Mouse (Mus musculus) 3134 (cell line): ENCODE measurements around the gene Olfml3.

Source experiments
- DNase-seq: peaks from one replicate; pipeline ENCODE4 v3.0.0-alpha.2; 2011; ENCODE audit warnings: low spot score; ENCODE audit not compliant: insufficient read length; ENCODE audit errors: extremely low read depth

Olfml3 gene

GRCm38 (mm10) chr3:103743208-103743607 is 5.4 kb upstream of the Olfml3 start:
- DNase-seq = no peak

GRCm38 (mm10) chr3:103740342-103740741 is 2.5 kb upstream of the Olfml3 start:
- DNase-seq = no peak

DNA sequence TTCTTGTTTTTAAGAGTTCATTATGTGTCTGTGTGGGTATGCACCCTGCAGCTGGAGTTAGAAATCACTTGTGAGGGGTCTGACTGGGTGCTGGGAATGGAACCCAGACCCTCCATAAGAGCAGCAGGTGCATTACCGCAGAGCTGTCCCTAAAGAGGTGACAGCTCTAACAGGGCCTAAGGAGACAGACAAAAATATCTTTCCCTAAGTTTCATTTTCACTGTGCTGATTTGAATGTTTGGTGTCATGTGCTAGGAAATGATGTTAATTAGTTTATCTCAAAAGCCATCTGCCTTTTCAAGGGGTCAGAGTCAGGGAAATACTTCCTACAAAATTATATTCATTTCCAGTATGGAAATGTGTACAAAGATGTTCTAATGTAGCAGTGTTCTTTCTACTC is 1.5 kb upstream of the Olfml3 start, which contains the start of gene Gm10964:
TSS of gene Gm10964 (plus strand) at position 38 of the 400 bp plus-strand sequence.
- DNase-seq = no peak

GRCm38 (mm10) chr3:103737061-103737754 is 593 bp downstream of the Olfml3 start:
- DNase-seq = peak; percentile 55

DNA sequence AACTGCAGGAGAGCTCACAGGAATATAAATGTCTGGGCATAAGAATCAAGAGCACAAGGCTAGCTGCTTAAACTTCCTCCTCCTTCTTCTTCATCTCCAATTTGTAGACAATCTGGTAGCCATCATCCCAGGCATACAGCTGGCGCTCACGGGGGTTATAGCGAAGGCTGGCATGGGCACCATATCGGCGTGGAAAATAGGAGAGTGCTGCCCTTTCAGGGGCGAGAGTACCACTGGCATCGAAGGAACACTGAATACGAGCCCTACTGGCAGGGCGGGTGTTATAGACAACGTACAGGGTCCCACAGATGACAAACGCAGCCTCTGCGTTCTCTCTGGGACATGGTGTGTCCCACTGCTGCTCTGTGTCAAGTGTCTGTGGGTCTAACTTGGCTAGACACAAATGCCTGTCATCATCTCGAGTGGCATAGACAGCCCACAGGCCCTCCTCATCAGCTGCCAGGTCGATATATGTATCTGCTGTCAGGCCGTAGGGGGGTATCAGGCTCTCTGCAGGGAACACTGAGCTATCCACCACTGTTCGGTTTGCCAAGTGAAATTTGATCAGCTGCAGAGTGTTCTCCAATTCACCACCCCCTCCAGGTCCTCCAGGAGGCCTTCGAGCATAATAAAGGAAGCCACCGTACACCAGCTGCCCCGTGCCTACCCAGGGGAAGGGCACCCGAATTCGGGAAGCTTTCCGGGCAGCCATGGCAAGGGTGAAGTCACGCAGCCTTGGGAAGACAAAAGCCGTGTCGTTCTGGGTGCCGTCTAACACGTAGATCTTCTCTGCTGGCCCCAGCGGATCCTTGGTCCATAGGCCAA is 1.8 kb downstream of the Olfml3 start:
- DNase-seq = no peak

DNA sequence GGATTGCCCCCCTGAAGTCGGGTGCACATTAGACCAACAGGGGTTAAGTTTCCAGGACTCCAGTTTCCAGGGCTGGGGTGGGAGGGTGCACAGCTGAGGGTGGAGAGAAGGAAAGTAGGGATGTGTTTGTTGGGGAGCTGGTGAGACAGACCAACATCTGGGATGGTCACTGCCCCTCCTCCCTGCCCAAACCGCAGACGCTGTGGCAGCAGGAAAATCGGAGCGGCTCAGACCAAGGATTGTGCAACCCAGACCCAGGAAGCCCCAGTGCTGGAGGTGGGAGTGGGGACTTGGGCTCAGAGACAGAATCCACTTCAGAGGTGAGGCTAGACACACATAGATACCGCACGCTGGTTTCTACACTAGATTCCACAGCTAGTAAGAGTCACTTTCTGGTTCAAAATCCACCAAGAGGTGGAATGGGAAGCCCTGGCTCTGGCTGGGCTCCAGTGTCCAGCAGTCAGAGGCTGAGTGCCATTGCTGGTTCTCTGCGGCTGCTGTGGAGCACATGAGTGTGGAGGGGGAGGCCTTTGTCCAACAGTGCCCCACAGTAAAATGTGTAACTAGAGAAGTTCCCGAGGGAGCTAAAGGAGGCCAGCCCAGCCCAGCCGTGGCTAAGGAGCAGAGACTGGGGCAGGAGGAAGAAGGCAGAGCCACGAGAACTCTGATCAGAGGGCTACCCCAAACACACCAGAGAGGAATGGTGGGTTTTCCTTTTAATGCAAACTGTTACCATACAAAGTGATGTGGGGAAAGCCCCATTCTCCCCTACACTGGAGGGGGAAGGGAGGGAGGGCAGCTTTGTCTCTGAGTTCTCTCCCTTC is 2.9 kb downstream of the Olfml3 start:
- DNase-seq = peak; percentile 84

DNA sequence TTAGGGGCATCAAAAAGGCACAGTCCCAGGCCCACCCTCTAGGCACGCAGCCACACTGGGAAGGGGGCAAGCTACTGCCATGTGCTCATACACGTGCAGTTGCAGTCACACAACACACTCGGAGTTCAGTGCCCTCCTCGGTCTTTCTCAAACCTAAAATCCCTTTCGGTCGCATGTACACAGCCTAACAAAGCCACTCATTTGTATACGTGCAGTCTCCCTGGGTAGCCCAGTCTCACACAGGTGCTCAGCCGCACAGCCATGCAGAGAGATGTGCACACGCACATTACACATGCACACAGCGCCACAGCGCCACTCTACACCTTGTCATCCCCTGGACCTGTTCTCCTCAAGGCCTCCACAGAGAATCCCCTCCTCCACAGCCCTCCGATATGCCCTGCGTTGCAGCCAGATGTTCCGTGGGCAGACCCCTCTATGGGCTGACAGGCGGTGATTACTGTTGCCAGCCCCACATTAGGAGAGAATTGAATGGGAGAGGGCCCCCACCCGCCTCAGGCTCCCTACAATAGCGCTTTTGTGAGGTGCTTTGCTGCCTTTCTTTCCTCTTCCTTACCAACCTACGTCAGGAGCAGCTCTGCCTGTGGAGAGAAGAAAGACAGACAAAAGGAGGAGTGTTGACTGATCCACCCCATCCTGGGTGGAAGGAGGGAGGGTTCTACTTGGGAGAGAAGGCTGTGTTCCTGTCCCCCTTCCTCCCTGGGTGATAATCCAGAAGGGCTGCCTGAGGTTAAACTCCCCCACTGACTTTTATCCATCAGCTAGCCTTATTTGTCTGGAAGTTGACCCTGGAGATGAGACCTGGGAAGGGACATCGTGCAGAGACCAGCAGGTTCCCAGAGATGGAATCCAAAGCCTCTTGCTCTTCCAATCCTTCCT is 3.8 kb downstream of the Olfml3 start:
- no peak for DNase-seq

- DNase-seq = no peak
Measured at GRCm38 (mm10) chr3:103733176-103733575, 4.6 kb downstream of the Olfml3 start.

- no peak for DNase-seq
Measured at GRCm38 (mm10) chr3:103732116-103732515, 5.7 kb downstream of the Olfml3 start.

- no peak for DNase-seq
Measured at GRCm38 (mm10) chr3:103729850-103730249, 8.0 kb downstream of the Olfml3 start.

- DNase-seq = no peak
Measured at GRCm38 (mm10) chr3:103727813-103728326, 9.9 kb downstream of the Olfml3 start.

DNA sequence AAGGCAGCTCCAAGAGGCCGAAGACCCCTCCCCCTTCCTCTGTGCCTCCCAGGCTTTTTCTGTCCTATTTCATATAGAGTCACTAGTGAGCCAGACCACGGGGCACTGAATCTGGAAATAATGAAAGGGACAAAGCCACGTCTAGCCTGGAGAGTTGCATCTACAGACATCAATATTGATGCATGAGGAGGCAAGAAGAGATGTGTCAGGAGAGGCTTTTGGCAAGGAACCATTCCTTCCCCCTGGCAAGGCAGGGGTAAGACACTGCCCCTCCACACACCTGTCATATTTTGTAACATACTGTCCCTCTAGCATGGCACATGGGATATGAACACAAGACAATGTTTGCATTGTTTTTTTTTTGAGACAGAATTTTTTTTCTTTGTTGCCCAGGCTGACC is 11.2 kb downstream of the Olfml3 start:
- DNase-seq = no peak

GRCm38 (mm10) chr3:103724137-103724536 is 13.7 kb downstream of the Olfml3 start:
- DNase-seq = no peak

DNA sequence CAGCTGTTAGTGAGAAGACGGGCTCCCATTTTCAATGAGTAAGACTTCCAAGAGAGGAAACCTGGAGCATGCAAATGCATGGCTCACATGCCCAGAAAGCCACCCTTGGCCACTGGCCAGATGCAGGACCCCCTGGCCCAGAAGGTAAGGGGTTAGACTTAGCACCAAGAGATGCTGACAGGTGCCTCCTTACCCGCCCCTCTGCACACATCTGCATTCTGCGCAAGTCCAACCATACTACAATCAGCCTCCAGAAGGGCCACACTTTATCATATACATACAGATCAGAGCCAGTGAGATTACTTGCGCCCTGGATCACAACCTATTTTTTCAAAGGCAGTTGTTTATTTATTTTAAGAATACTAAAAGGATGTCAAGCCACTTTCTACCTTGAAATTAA is 19.1 kb downstream of the Olfml3 start:
- DNase-seq = no peak

DNA sequence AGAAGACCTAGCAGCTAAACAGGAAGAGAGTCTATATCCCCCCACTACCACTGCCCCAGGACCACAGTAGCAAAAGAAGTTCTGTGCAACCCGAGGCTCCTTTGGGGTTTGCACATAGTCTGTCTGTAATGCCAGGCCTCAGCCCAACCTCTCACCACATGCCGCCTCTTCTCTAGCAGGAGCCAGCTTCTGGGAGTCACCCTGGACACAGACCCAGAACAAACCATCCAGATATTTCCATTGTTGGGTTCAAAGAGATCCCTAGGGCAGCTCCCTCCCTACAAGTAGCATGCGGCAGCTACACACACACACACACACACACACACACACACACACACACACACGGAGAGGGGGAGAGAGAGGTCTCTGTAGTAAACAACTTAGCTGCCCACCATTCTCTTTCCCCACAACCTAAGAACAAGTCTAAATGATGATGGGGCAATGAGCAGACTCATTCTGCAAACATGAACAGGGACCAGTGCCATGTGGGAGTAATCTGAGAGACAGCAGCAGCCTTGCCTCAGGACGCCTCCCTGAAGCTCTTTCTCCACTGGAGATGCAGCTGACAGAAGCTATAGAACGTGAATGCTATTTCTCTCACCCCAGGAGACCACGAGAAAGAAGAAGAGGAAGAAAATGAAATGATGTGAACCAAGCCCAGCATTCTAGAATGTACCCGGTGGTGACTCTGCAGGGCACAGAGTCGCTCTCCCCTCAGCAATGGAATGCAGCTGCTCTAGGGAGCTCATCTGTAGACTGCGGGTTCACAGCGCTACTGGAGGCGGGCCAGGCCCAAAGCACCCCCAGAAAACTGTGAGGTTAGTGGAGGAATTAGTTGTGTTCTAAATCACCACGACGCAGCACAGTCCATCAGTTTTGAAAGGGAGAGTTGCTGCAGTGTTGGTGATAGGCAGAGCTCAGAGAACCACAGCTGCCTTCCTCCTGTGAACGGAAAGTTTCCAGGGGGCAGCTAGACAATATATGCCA is 20.7 kb downstream of the Olfml3 start:
- peak; percentile 48 for DNase-seq

- peak; percentile 53 for DNase-seq
Measured at GRCm38 (mm10) chr3:103715762-103716693, 21.8 kb downstream of the Olfml3 start.

DNA sequence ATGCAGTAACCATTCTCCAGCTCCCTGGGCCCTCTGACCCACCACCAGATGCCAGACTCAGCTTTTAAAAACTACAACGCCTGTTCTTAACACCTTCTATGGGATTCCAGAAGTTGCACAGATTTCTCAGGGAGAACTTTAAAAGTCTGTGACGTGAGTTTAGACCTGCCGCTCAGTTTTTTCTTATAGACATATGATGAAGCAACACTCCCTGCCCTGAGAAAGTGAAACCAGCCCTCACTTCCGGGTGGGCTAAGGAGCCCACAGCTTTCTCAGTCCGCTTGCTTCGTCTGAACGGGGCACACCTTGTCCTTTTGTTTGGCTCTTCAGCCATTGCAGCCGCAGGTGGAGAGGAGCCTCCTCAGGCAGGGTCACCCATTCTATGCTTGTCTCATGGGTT is 22.9 kb downstream of the Olfml3 start:
- DNase-seq = no peak
